ENCODE assay signal across 8 mouse cellular contexts in genomic region chr9:44396684-44397411, GRCm38 (mm10). TPM values are rescaled to one million over a fixed set of nuclear protein-coding genes. Genes with fewer than 3 reads are reported as not detected.
DNase-seq lines count a peak whose midpoint lies in the region; ATAC-seq and TF ChIP-seq lines count a peak whose summit lies in the region.

Slc37a4 (plus strand) TSS chr9:44396852.

- H3K36me3 ChIP-seq in forebrain, embryonic 10.5 days (replicated peaks) = peaks cover 47% of the 10 kb centered on the region
- peaks cover 16% of the 10 kb centered on the region for H3K36me3 ChIP-seq in heart, embryonic 15.5 days
- peaks cover 9% of the 10 kb centered on the region for H3K36me3 ChIP-seq in liver, embryonic 14.5 days (replicated peaks; ENCODE audit: control insufficient read depth, insufficient read depth, low read depth)
- H3K36me3 ChIP-seq in neural tube, embryonic 11.5 days (ENCODE audit: control insufficient read depth, insufficient read depth, low read length) = peaks cover 6% of the 10 kb centered on the region
- peaks cover 10% of the 10 kb centered on the region for H3K36me3 ChIP-seq in stomach, postnatal 0 days (ENCODE audit: control insufficient read depth, insufficient read depth, low read length)

- H3K4me1 ChIP-seq in forebrain, embryonic 10.5 days = peaks cover 37% of the 10 kb centered on the region
- peaks cover 47% of the 10 kb centered on the region for H3K4me1 ChIP-seq in heart, embryonic 15.5 days (replicated peaks)
- peaks cover 3 to 17% of the 10 kb centered on the region in 2 experiments; a peak in 3 of 4 replicates for H3K4me1 ChIP-seq in liver, embryonic 14.5 days (replicated peaks; ENCODE audit: control insufficient read depth in 2 of 2, insufficient read depth in 2 of 2, low read length in 1 of 2)
- H3K4me1 ChIP-seq in neural tube, embryonic 11.5 days (ENCODE audit: control insufficient read depth, insufficient read depth, low read length) = peaks cover 7% of the 10 kb centered on the region; the same call in 1 of the 2 replicates
- H3K4me1 ChIP-seq in stomach, postnatal 0 days (replicated peaks; ENCODE audit: control insufficient read depth, insufficient read depth) = no peaks in the 10 kb centered on the region

- peak; percentile 96 for ATAC-seq in heart, embryonic 15.5 days (replicated peaks; ENCODE audit: insufficient number of reproducible peaks, insufficient read depth, low FRiP score, low read depth)
- ATAC-seq in liver, embryonic 14.5 days (ENCODE audit: insufficient read depth) = peak; percentile 98
- ATAC-seq in neural tube, embryonic 11.5 days (ENCODE audit: insufficient read depth, low FRiP score, low TSS enrichment) = peak; percentile 95
- ATAC-seq in stomach, postnatal 0 days (ENCODE audit: low FRiP score, low TSS enrichment) = peak; percentile 98

- TF ChIP-seq CTCF in liver, embryonic 14.5 days (IDR thresholded peaks at IDR 0.05; ENCODE audit: low read depth) = peak; percentile 45
- TF ChIP-seq CTCF in stomach, postnatal 0 days (IDR thresholded peaks at IDR 0.05; ENCODE audit: low read depth) = peak; percentile 37

- peak within 1 kb of the TSS; percentile 91 for H3K27ac ChIP-seq in forebrain, embryonic 10.5 days
- H3K27ac ChIP-seq in heart, embryonic 15.5 days = peak within 1 kb of the TSS; percentile 95
- H3K27ac ChIP-seq in liver, embryonic 14.5 days = peak within 1 kb of the TSS; percentile 55
- H3K27ac ChIP-seq in neural tube, embryonic 11.5 days (ENCODE audit: low read depth, low read length) = peak within 1 kb of the TSS; percentile 70
- peak within 1 kb of the TSS; percentile 85 for H3K27ac ChIP-seq in stomach, postnatal 0 days (replicated peaks)

- H3K27me3 ChIP-seq in forebrain, embryonic 10.5 days (ENCODE audit: poor library complexity, severe bottlenecking) = no peaks in the 10 kb centered on the region
- H3K27me3 ChIP-seq in heart, embryonic 15.5 days = no peaks in the 10 kb centered on the region
- H3K27me3 ChIP-seq in liver, embryonic 14.5 days (ENCODE audit: control insufficient read depth, insufficient read depth, low read length) = no peaks in the 10 kb centered on the region
- no peaks in the 10 kb centered on the region for H3K27me3 ChIP-seq in neural tube, embryonic 11.5 days (ENCODE audit: control insufficient read depth, insufficient read depth, low read length)
- H3K27me3 ChIP-seq in stomach, postnatal 0 days (ENCODE audit: control insufficient read depth, insufficient read depth, low read length) = no peaks in the 10 kb centered on the region

- H3K4me2 ChIP-seq in heart, embryonic 15.5 days = peak within 1 kb of the TSS; percentile 85
- peak within 1 kb of the TSS; percentile 83 for H3K4me2 ChIP-seq in liver, embryonic 14.5 days (ENCODE audit: low read depth)
- peak within 1 kb of the TSS; percentile 96 for H3K4me2 ChIP-seq in neural tube, embryonic 11.5 days (ENCODE audit: low read depth)
- peak within 1 kb of the TSS; percentile 93 for H3K4me2 ChIP-seq in stomach, postnatal 0 days (replicated peaks; ENCODE audit: low read depth)

- H3K4me3 ChIP-seq in forebrain, embryonic 10.5 days = peak within 1 kb of the TSS; percentile 84
- H3K4me3 ChIP-seq in heart, embryonic 15.5 days = peak within 1 kb of the TSS; percentile 83
- H3K4me3 ChIP-seq in liver, embryonic 14.5 days (ENCODE audit: insufficient read depth in 1 of 2, low read depth in 2 of 2, low read length in 2 of 2) = peak within 1 kb of the TSS; percentile 61 to 63
- peak within 1 kb of the TSS; percentile 62 for H3K4me3 ChIP-seq in neural tube, embryonic 11.5 days (ENCODE audit: low read depth, low read length)
- H3K4me3 ChIP-seq in stomach, postnatal 0 days (ENCODE audit: low read depth, low read length) = peak within 1 kb of the TSS; percentile 74

- TF ChIP-seq EP300 in liver, embryonic 14.5 days (IDR thresholded peaks at IDR 0.05; ENCODE audit: low read depth) = no peak
- TF ChIP-seq EP300 in stomach, postnatal 0 days (optimal IDR thresholded peaks at IDR 0.05) = no peak

- peak; percentile 86 for DNase-seq in CD8-positive naive resting alpha-beta T cell, adult 2 months (ENCODE audit: low read depth in 2 of 2, low spot score in 2 of 2)
- DNase-seq in c-Kit-positive CD71-negative TER-119-negative erythroid progenitor cells, embryonic 14.5 days (ENCODE audit: low read depth) = peak; percentile 97
- peak; percentile 91 for DNase-seq in forebrain, embryonic 10.5 days (ENCODE audit: extremely low spot score, low spot score)
- DNase-seq in kidney, postnatal 25 days = peak; percentile 97 to 99
- DNase-seq in liver, embryonic 14.5 days (ENCODE audit: low read depth in 3 of 3, low spot score in 3 of 3) = peak; percentile 95 to 99 (median 96)
- peak; percentile 88 for DNase-seq in neural tube, embryonic 11.5 days (ENCODE audit: low spot score)
- DNase-seq in stomach, postnatal 0 days (ENCODE audit: low spot score) = peak; percentile 98

- under 1% methylated on average over 43 of the region's 43 CpGs for WGBS in forebrain, embryonic 10.5 days
- under 1% methylated on average over 43 of the region's 43 CpGs for WGBS in heart, embryonic 15.5 days
- under 1% methylated on average over 43 of the region's 43 CpGs for WGBS in liver, embryonic 14.5 days (ENCODE audit: insufficient replicate concordance)
- WGBS in neural tube, embryonic 11.5 days = under 1% methylated on average over 43 of the region's 43 CpGs
- WGBS in stomach, postnatal 0 days = under 1% methylated on average over 42 of the region's 43 CpGs

- H3K9ac ChIP-seq in heart, embryonic 15.5 days = peak within 1 kb of the TSS; percentile 78
- H3K9ac ChIP-seq in liver, embryonic 14.5 days (replicated peaks) = peak within 1 kb of the TSS; percentile 85
- H3K9ac ChIP-seq in neural tube, embryonic 11.5 days (ENCODE audit: low read length) = peak within 1 kb of the TSS; percentile 79
- peak within 1 kb of the TSS; percentile 73 for H3K9ac ChIP-seq in stomach, postnatal 0 days (ENCODE audit: low read length)

- H3K9me3 ChIP-seq in forebrain, embryonic 10.5 days = no peaks in the 10 kb centered on the region
- H3K9me3 ChIP-seq in heart, embryonic 15.5 days (replicated peaks) = no peaks in the 10 kb centered on the region
- no peaks in the 10 kb centered on the region for H3K9me3 ChIP-seq in liver, embryonic 14.5 days (ENCODE audit: control insufficient read depth, low read length)
- no peaks in the 10 kb centered on the region for H3K9me3 ChIP-seq in neural tube, embryonic 11.5 days (ENCODE audit: control insufficient read depth, low read length)
- H3K9me3 ChIP-seq in stomach, postnatal 0 days (ENCODE audit: control insufficient read depth, low read length) = no peaks in the 10 kb centered on the region

RNA-seq across cellular contexts. Expression of gene Slc37a4, which starts in this region (rescaled TPM):
- 18.8 and 19.4 TPM in 2 replicates for polyA plus RNA-seq in forebrain, embryonic 10.5 days (2016; fragmentation: Nextera tagmentation; extraction: Ambion mirVana)
- polyA plus RNA-seq in heart, embryonic 15.5 days (2015; fragmentation: Nextera tagmentation; extraction: Ambion mirVana) = 31.4 and 33.8 TPM in 2 replicates
- 15.9 and 16.7 TPM in 2 replicates for polyA plus RNA-seq in liver, embryonic 14.5 days (2012; rRNA removed)
- 26.6 and 29.7 TPM in 2 replicates for polyA plus RNA-seq in liver, embryonic 14.5 days (2014; fragmentation: Nextera tagmentation; extraction: Ambion mirVana)
- 26.8 and 31.8 TPM in 2 replicates for polyA plus RNA-seq in neural tube, embryonic 11.5 days (2014; fragmentation: Nextera tagmentation; extraction: Ambion mirVana)
- polyA plus RNA-seq in stomach, postnatal 0 days (2015; fragmentation: Nextera tagmentation; extraction: Ambion mirVana) = 18.1 and 18.4 TPM in 2 replicates

Comparison
In these comparisons a context has a peak if more than half of its experiments do, and no peak if none do; other contexts are left out.
1. Peak in every context shown above with its lines: DNase-seq, ATAC-seq, H3K4me3 ChIP-seq and H3K27ac ChIP-seq.